Comparison of ENCODE assay signal across 8 mouse cellular contexts in genomic region chr15:93251553-93252250, GRCm38 (mm10). TPM values are rescaled to one million over a fixed set of nuclear protein-coding genes. Genes with fewer than 3 reads are reported as not detected.
DNase-seq lines count a peak whose midpoint lies in the region; ATAC-seq and TF ChIP-seq lines count a peak whose summit lies in the region.

No protein-coding gene starts in this region.

- 64% methylated on average over 13 of the region's 13 CpGs for WGBS in hindbrain, embryonic 12.5 days

- no peaks in the 10 kb centered on the region for H3K27me3 ChIP-seq in megakaryocyte, embryonic 14.5 days (replicated peaks)
- H3K27me3 ChIP-seq in hindbrain, embryonic 12.5 days = no peaks in the 10 kb centered on the region

- no peak overlapping the region for H3K9ac ChIP-seq in hindbrain, embryonic 12.5 days

- peaks cover 79% of the 10 kb centered on the region for H3K36me3 ChIP-seq in megakaryocyte, embryonic 14.5 days (replicated peaks; ENCODE audit: low read length)
- peaks cover 26% of the 10 kb centered on the region for H3K36me3 ChIP-seq in hindbrain, embryonic 12.5 days

- peak; percentile 38 for TF ChIP-seq CTCF in gastrocnemius, adult 2 months (IDR thresholded peaks at IDR 0.05)

- intact Hi-C loops in gastrocnemius, adult 2 months (cut with DNase I) = no loop called here

- H3K4me1 ChIP-seq in megakaryocyte, embryonic 14.5 days = peaks cover 27% of the 10 kb centered on the region
- H3K4me1 ChIP-seq in hindbrain, embryonic 12.5 days = no peaks in the 10 kb centered on the region; the same call in 1 of the 2 replicates

- no peak for DNase-seq in gastrocnemius, adult 2 months
- DNase-seq in gastrocnemius, adult 8-10 months (ENCODE audit: low spot score in 2 of 2) = no peak
- DNase-seq in spleen, postnatal 36 days (ENCODE audit: low spot score in 2 of 2) = peak; percentile 37 to 40
- no peak for DNase-seq in spleen, postnatal 14 days (ENCODE audit: low spot score in 2 of 2)
- peak; percentile 42 for DNase-seq in heart, postnatal 4 days
- DNase-seq in yolk sac, embryonic 10.5 days (ENCODE audit: low spot score) = no peak

- H3K9me3 ChIP-seq in megakaryocyte, embryonic 14.5 days = no peaks in the 10 kb centered on the region
- no peaks in the 10 kb centered on the region for H3K9me3 ChIP-seq in hindbrain, embryonic 12.5 days (replicated peaks)

- H3K4me2 ChIP-seq in hindbrain, embryonic 12.5 days (replicated peaks) = no peak overlapping the region

- peak overlapping the region; percentile 32 for H3K4me3 ChIP-seq in gastrocnemius, adult 2 months
- peak overlapping the region; percentile 59 for H3K4me3 ChIP-seq in megakaryocyte, embryonic 14.5 days (replicated peaks)
- no peak overlapping the region for H3K4me3 ChIP-seq in hindbrain, embryonic 12.5 days

- no peak overlapping the region; the same call in 1 of the 2 replicates for H3K27ac ChIP-seq in gastrocnemius, adult 2 months
- no peak overlapping the region for H3K27ac ChIP-seq in hindbrain, embryonic 12.5 days

- ATAC-seq in hindbrain, embryonic 12.5 days (ENCODE audit: low FRiP score) = no peak

RNA-seq across cellular contexts. Expression of gene Gxylt1, which starts 23.3 kb away (rescaled TPM):
- total RNA-seq in gastrocnemius, adult 2 months (2021) = 1 to 10 TPM; 5.7 to 6.9 TPM
- total RNA-seq in gastrocnemius, adult 8-10 months (2022) = 1 to 10 TPM; 5.0 to 7.5 (median 6.5) TPM
- 10 to 100 TPM; 14.8 to 16.0 TPM for total RNA-seq in heart, postnatal 4 days (2021)
- polyA plus RNA-seq in megakaryocyte, embryonic 14.5 days (2012; ENCODE audit: insufficient read depth, low replicate concordance) = 0.70 TPM in 1 of 2 replicates, not detected in the other
- 19.7 and 20.4 TPM in 2 replicates for polyA plus RNA-seq in hindbrain, embryonic 12.5 days (2016; fragmentation: Nextera tagmentation; extraction: Ambion mirVana)

Comparison
In these comparisons a context has a peak if more than half of its experiments do, and no peak if none do; other contexts are left out.
1. DNase-seq: peak in spleen, postnatal 36 days (2 of 2) and heart, postnatal 4 days (single experiment); none in gastrocnemius, adult 2 months (single experiment), gastrocnemius, adult 8-10 months (0 of 2), spleen, postnatal 14 days (0 of 2) and yolk sac, embryonic 10.5 days (single experiment).